Mouse (Mus musculus) ZHBTc4 (cell line): ENCODE measurements around the gene Adgre5.
A peak's percentile ranks its signal among the peaks of the same experiment; 100 is the strongest.

Experiments
- DNase-seq: peaks from one replicate; pipeline ENCODE4 v3.0.0-alpha.2; 2011; ENCODE audit warnings: low read depth, low spot score

The Adgre5 gene

GRCm38 (mm10) chr8:83722631-83723030, 18.5 kb downstream of the Adgre5 start:
- no peak for DNase-seq

DNA sequence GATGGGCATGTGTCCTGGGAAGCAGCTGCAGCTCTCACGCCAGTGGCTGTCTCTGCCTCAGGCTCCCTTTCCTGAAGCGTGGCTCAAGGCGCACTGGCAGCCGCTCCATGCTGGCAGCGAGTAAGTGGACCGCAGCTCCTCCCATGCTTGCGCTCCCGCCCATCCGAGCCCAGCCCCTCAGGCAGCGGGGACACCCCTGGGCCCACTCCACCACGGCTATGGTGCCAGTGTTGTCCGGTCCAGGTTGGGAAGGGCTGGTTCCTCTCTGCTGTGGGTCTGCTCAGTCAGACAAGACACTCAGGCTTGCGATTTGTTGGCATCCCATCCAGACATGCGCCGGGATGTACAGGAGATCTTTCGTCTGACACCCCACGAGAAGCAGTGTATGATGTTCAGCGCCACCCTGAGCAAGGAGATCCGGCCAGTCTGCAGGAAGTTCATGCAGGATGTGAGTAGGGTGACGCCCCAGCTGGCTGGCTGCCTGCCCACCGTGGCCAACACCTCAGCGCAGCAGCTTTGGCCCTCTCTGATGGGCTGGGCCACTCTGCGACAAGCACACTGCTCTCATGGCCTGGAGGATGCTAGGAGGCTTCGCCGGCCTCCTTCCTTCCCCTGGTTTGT, 19.6 kb downstream of the Adgre5 start:
- no peak for DNase-seq

DNA sequence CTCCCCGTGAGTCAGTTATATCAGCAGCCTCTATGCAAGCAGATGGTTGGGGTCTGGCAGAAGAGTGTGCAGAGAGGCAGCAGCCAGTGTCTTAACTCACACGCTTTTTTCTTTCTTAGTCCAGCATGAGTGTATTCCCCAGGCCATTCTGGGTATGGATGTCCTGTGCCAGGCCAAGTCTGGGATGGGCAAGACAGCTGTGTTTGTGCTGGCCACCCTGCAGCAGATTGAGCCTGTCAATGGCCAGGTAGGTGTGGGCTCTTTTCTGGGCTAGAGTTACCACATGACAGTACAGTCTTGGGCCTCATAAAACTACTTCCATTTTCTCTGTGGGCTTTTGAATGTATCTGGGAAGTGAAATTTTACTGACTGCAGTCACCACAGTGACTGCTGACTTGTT, 21.4 kb downstream of the Adgre5 start:
- DNase-seq, result no peak

DNA sequence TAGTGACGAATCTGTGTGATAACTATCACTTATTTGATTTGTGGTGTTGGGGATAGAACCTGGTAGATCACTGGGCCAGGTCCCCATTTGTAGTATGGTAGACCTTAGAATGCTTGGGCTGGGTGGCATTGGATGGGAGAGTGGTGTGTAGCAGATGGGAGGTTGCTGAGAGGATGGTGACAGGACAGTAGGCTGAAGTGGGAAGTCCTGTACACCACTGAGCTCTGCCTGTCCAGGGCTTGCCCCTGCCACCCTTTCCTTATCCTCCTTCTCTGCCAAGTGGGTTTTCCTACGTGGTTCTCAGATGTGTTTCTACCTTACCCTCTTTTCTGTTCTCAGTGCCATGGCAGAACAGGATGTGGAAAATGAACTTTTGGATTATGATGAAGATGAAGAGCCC, 22.1 kb downstream of the Adgre5 start:
- DNase-seq, result no peak

DNA sequence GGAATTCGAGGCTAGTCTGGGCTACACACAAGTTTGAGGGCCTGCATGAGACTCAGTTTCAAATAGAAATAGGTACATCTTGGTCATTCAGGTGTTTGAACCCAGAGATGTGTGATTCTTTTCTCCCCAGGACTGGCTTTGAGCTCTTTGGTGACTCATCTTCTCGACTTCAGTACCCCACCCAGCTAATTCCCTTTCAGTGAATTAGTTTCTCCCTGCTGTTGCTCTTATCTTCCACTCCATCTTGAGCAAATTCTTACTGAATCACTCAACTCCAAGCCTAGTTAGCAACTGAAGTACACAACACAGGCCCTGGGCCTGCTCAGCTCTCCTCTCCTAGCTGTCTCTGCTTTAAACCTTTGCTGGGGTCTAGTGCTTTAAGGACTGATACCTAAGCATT, 24.6 kb downstream of the Adgre5 start:
- DNase-seq, result no peak

- no peak for DNase-seq
Measured at GRCm38 (mm10) chr8:83715771-83716170, 25.4 kb downstream of the Adgre5 start.

GRCm38 (mm10) chr8:83715031-83715690, 26.0 kb downstream of the Adgre5 start, which contains the start of gene Ddx39:
TSS of gene Ddx39 (plus strand) at chr8:83715177.
- peak; percentile 99 for DNase-seq

DNA sequence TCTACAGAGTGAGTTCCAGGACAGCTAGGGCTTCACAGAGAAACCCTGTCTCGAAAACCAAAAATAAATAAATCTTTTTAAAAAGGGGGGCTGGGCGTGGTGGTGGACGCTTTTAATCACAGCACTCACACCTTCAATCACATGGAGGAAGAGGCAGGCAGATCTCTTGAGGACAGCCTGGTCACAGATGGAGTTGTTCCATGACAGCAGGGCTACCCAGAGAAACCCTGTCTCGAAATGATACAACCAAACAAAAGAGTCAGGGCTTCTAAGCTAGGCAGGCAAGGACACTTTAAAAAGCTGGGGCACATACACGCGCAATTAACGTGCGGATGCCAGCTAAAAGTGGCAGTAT, 26.5 kb downstream of the Adgre5 start:
- DNase-seq, result no peak

DNA sequence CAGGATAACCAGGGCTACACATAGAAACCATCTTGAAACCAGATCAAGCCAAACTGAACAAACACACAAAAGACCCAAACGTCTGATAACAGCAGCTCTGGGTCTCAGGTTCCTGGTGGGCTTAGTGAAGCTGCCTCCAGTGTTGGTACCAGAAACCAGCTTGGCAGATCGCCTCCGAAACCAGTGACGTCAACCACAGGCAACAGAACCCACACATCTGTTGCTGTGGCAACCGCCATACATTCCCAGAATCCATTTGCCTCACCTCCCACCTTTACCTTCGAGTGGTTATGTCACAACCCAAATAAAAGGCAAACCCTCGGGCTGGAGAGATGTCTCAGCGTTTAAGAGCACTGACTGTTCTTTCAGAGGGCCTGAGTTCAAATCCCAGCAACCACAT, 33.6 kb downstream of the Adgre5 start:
- no peak for DNase-seq

DNA sequence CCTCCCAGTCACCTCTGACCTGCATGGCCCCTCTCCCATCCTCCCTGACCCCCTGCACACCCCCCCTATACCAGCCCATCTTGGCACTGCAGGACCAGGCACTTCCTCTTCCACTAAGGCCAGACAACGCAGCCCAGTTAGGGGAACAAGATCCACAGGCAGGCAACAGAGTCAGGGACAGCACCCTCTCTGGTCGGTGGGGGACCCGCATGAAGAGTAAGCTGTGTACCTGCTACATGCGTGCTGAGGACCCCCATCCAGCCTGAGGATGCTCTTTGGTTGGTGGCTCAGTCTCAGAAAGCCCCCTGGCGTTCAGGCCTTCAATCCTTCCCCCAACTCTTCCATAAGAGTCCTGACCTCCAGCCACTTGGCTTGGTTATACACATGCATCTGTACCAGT, 34.7 kb downstream of the Adgre5 start:
- peak; percentile 93 for DNase-seq

- no peak for DNase-seq
Measured at GRCm38 (mm10) chr8:83703426-83703825, 37.7 kb downstream of the Adgre5 start.

DNA sequence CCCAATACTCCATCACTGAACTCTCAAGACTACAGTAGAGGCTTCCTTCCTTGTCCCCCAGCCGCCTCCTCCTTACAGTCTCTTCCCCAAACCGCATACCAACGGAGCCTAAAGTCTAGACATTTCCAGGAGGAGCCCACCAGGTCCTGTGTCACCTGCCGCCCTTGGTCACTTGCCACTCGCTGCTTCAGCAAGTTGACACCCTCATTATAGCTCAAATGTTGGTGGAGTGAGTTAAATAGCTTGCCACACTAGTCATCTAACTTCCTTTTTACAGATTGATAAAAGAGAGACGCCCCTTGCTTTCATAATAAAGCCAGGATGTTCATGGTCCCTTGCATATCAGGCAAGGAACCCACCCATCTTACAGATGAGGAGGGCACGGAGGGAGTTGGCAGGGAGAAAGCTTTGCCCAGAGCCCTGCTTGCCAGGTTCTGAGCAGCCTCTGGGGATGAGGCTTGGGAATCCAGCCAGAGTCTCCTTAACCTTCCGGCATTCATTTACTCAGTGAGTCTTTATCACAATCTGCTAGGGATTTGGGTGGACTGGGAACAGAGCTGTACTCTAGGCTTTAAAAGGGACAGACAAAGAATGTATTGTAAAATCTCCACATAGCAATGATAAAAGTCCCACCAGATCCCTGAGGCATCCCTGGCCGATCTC, 40.6 kb downstream of the Adgre5 start:
- no peak for DNase-seq

DNA sequence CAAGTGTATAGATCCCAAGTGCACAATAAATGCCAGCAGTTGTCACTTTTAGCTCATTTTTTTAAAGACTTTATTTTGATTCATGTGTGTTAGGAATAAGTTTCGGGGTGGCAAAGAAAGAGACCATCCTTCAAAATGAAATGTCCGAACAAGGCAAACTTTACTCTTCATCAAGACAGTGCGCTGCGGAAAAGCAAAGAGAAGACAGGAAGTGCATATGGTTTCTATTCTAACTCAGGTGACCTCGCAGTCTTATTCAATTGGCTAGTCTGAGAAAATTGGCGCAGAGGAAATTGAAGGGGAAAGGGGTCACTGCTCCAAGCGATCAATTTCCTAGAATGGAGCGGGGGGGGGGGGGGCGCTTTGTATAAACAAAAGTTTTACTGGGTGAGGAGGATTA, 41.6 kb downstream of the Adgre5 start:
- DNase-seq, result no peak

DNA sequence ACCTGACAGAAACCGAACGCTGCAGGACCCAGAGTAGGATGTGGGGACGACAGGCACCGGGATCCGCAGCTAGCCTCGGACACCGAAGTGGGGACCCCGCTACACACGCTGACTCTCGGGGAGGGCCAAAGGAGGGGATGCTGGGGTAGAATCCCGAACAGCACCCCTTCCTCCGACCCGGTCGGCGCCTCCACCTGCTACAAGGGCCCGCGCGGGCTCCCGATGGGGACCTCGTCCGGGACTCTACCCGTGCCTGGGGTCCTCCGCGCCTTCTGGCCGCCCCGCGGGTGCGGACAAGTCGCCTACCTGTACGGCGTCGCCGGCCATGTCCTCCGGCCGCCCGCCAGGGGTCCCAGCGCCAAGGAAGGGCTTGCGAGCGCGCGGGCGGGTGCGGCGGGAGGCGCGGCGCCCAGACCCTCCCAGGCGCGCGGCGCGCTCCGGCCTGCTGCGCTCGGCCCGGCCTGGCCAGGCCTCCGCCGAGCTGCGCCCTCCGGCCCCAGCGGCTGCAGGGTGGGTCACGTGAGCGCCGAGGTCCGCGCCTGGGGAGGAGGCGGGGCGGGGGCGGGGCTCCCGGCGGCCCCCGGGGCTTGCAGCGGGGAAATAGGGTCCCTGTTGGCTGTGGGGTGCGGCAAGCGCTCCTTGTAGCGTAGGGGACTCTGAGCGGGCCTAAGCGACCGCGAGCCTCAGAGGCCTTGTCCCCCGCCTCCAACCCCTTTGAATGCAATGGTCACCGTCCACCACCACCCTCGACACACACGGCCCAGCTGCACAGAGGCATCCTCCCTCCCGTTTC, 42.3 kb downstream of the Adgre5 start, which contains the start of gene Pkn1:
Gene Pkn1, minus strand, starts transcription at position 519 of the 793 bp plus-strand sequence.
- peak; percentile 84 for DNase-seq

DNA sequence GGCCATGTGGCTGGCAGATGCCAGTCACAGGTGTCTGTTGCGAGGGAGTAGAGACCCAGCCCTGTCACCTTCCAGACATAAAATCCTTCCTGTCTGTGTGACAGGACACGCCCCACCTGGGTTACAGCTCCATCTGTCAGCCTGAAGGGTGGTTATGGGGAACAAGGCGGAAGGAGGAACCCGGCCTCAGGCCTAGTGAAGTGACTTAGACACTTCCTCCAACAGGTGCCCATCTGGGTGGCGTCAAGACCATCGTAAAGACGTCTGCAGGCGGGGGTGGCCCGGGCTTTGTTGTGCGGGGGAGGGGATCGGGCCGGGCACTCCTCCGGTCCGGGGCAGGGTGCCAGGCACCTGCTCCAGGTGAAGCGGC, 42.9 kb downstream of the Adgre5 start:
- DNase-seq, result peak; percentile 48

DNA sequence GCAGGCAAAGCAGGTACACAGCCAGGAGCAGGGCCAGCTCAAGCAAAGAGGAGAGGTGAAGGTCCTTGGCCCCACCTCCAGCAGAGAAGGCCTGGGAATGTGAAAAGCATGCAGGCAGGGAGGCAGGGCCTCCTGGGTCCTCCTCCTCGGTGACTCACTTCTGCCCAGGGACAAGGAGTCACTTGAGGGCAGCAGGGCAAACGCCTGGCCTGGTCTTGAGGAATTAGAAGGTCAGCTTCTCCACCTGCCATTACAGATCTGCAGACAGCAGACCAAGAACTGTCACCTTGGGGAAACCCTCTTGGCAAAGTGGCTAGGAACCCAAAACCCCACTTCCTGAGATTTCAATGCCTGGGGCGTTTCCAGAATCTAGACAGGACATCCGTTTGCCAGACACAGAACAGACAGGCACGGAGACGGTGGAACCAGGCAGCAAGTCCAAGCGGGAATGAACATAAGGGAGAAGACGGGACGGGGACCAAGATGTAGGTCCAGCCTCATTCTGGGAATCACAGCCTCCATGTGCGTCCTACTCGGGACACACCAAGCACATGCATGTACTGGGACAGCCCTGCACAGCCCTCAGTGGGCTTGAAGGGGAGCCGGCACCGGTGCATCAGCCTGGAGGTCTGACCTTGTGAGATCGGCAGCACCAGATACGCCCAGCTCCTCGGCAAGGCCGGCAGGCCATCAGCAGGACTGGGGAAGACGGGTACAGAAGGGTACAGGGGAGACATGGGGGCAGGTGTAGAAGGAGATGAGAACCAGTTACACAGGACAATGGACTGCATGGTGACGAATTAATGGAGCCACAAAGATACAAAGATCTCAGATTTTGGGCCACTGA, 43.5 kb downstream of the Adgre5 start:
- DNase-seq, result no peak

DNA sequence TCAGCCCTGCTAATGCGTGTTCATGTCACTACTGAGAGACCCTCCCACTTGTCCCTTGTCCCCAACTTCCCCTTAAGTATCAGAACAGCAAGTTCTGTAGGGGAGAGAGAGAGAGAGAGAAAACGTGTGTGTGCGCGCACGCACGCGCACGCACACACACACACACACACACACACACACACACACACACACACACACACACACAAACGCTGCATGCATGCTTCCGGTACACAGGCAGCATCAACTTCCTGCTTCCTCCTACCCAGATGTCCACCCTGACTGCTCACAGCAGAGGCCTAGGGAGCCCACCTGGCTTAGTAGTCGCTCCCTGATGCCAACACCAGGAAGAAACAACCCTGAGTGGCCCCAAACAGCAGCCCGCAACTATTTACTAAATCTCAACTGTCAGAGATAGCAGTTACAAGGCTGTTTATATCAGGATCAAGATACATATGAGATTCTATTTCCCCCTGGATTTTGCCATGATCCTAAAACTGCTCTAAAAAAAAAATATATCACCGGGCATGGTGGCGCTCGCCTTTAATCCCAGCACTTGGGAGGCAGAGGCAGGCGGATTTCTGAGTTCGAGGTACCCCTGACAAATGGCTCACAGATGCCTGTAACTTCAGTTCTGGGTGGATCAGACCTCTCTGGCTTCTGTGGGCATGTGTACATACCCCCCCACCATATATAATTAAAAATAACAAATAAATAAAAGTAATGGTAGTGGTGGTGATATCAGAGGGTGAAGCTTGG, 45.6 kb downstream of the Adgre5 start:
- no peak for DNase-seq

- no peak for DNase-seq
Measured at GRCm38 (mm10) chr8:83694369-83695160, 46.6 kb downstream of the Adgre5 start.

GRCm38 (mm10) chr8:83693609-83694236, 47.4 kb downstream of the Adgre5 start:
- no peak for DNase-seq
